Mouse (Mus musculus): Measurements from ENCODE around the gene Cnga3.

Gene Cnga3

GRCm38 (mm10) chr1:37286556-37286955, 72.3 kb downstream of the Cnga3 start:
- DNase-seq (ENCODE audit: low spot score in 2 of 2): no peak

GRCm38 (mm10) chr1:37287748-37288147, 73.5 kb downstream of the Cnga3 start:
- no peak for DNase-seq (ENCODE audit: low spot score in 2 of 2)

GRCm38 (mm10) chr1:37288181-37288935, 74.1 kb downstream of the Cnga3 start:
- DNase-seq (ENCODE audit: low spot score in 2 of 2): no peak

- DNase-seq (ENCODE audit: low spot score in 2 of 2): no peak
Measured at GRCm38 (mm10) chr1:37288941-37289340, 74.7 kb downstream of the Cnga3 start.

GRCm38 (mm10) chr1:37296414-37296813, 82.2 kb downstream of the Cnga3 start:
- no peak for DNase-seq (ENCODE audit: low spot score in 2 of 2)

- no peak for DNase-seq (ENCODE audit: low spot score in 2 of 2)
Measured at GRCm38 (mm10) chr1:37298904-37299303, 84.7 kb downstream of the Cnga3 start.

- DNase-seq (ENCODE audit: low spot score in 2 of 2): peak; percentile 90 to 94
Measured at GRCm38 (mm10) chr1:37299540-37300491, 85.6 kb downstream of the Cnga3 start, which contains the start of gene Inpp4a. Inpp4a (plus strand) TSS chr1:37299865.

GRCm38 (mm10) chr1:37300650-37301049, 86.4 kb downstream of the Cnga3 start:
- DNase-seq (ENCODE audit: low spot score in 2 of 2): no peak

- DNase-seq (ENCODE audit: low spot score in 2 of 2): no peak
Measured at GRCm38 (mm10) chr1:37302801-37303200, 88.6 kb downstream of the Cnga3 start.

- DNase-seq (ENCODE audit: low spot score in 2 of 2): no peak
Measured at GRCm38 (mm10) chr1:37305691-37306287, 91.6 kb downstream of the Cnga3 start.

GRCm38 (mm10) chr1:37307586-37307985, 93.4 kb downstream of the Cnga3 start:
- DNase-seq (ENCODE audit: low spot score in 2 of 2): no peak

GRCm38 (mm10) chr1:37308021-37308742, 93.9 kb downstream of the Cnga3 start:
- no peak for DNase-seq (ENCODE audit: low spot score in 2 of 2)

- no peak for DNase-seq (ENCODE audit: low spot score in 2 of 2)
Measured at GRCm38 (mm10) chr1:37308743-37309100, 94.5 kb downstream of the Cnga3 start.

GRCm38 (mm10) chr1:37309939-37310515, 95.8 kb downstream of the Cnga3 start:
- no peak for DNase-seq (ENCODE audit: low spot score in 2 of 2)
